Mouse (Mus musculus): ENCODE data around the gene Capn13. TPM values are rescaled to one million over a fixed set of nuclear protein-coding genes. Genes with fewer than 3 reads are reported as not detected.
"Not testable (repeated sequence)": the region's sequence is repeated elsewhere in the genome, so short reads cannot be mapped to it uniquely, and the experiment has no call there.

The Capn13 gene
- polyA plus RNA-seq, 1 experiment, result not detected

DNA sequence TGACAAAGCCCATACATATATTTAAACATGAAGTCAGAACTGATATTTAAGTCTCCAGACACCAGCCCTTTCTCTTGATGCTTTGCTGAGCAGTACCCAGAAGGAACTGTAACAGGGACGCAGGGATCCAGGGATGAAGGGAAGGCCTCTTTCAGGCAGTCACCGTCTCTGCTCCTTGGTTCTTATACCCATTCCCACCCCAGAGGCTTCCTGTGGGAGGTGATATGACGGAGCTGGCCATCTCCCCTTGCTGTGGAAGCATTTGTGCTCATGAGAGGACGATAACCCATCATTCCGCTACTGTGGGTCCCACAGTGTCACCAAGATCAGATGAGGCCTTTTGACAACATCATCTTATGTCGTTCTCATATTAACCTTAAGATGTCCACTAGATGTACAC lies 101.7 kb downstream of the Capn13 start:
- H3ac ChIP-seq (ENCODE audit: control insufficient read depth, insufficient read length), result no peak overlapping the region
- H3K36me3 ChIP-seq (ENCODE audit: control insufficient read depth, insufficient read depth), result no peaks in the 10 kb centered on the region
- no peaks in the 10 kb centered on the region for H3K79me2 ChIP-seq (ENCODE audit: control insufficient read depth, insufficient read depth)
- H3K27me3 ChIP-seq (ENCODE audit: control insufficient read depth, insufficient read depth, insufficient read length), result no peaks in the 10 kb centered on the region
- no peak overlapping the region for H3K4me3 ChIP-seq
- H3K4me2 ChIP-seq (ENCODE audit: low read depth), result no peak overlapping the region
- TF ChIP-seq POLR2A (IDR thresholded peaks at IDR 0.05; ENCODE audit: insufficient read length, low read depth), result no peak
- TF ChIP-seq E2F4 (IDR thresholded peaks at IDR 0.05; ENCODE audit: insufficient read depth), result no peak
- TF ChIP-seq MYOD1 (IDR thresholded peaks at IDR 0.05; ENCODE audit: control insufficient read depth in 1 of 3, insufficient read length in 2 of 3, low read depth in 2 of 3), result no peak

DNA sequence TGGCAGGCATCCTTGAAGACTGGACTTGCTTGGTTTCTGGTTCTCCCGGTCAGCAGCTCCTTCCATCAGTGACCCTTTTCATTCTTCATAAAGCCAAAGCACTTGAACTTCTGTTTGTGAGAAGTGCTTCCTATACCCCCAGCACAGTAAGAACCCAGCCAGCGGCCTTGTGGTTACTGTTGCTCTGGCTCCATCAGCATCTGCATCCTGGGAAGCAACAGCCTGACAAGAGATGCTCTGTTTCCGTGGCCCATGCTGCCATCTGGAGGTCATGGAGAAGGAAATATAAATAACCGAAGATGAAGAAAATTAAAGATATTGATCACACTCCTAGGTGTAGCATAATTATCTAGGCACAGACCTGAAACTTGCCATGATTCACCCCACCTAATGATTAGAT lies 103.8 kb downstream of the Capn13 start:
- TF ChIP-seq USF1 (IDR thresholded peaks at IDR 0.05; ENCODE audit: low read depth) (no peak), MYOG (IDR thresholded peaks at IDR 0.05; ENCODE audit: control insufficient read depth in 1 of 3, insufficient read depth in 1 of 3, insufficient read length in 2 of 3, low read depth in 2 of 3) (no peak), E2F4 (IDR thresholded peaks at IDR 0.05; ENCODE audit: insufficient read depth) (no peak), POLR2AphosphoS2 (IDR thresholded peaks at IDR 0.05; ENCODE audit: insufficient read length, low read depth) (no peak), CEBPB (IDR thresholded peaks at IDR 0.05; ENCODE audit: insufficient read depth, poor library complexity, severe bottlenecking) (no peak), POLR2A (IDR thresholded peaks at IDR 0.05; ENCODE audit: insufficient read length, low read depth) (no peak), MYOD1 (IDR thresholded peaks at IDR 0.05; ENCODE audit: control insufficient read depth in 1 of 3, insufficient read length in 2 of 3, low read depth in 2 of 3) (no peak), TCF12 (IDR thresholded peaks at IDR 0.05; ENCODE audit: insufficient read depth, poor library complexity, severe bottlenecking) (no peak), TCF3 (IDR thresholded peaks at IDR 0.05; ENCODE audit: insufficient read length, low read depth) (no peak), SRF (IDR thresholded peaks at IDR 0.05; ENCODE audit: control insufficient read depth, insufficient read length, low read depth) (no peak), REST (IDR thresholded peaks at IDR 0.05; ENCODE audit: insufficient read depth, insufficient read length) (no peak), MAX (IDR thresholded peaks at IDR 0.05; ENCODE audit: low read depth) (no peak)
- no peak overlapping the region for H3K4me3 ChIP-seq
- no peak overlapping the region for H3K4me2 ChIP-seq (ENCODE audit: low read depth)
- no peak overlapping the region for H3ac ChIP-seq (ENCODE audit: control insufficient read depth, insufficient read length)
- H3K27me3 ChIP-seq (ENCODE audit: control insufficient read depth, insufficient read depth, insufficient read length), result no peaks in the 10 kb centered on the region
- H3K79me2 ChIP-seq (ENCODE audit: control insufficient read depth, insufficient read depth), result no peaks in the 10 kb centered on the region
- no peaks in the 10 kb centered on the region for H3K36me3 ChIP-seq (ENCODE audit: control insufficient read depth, insufficient read depth)

DNA sequence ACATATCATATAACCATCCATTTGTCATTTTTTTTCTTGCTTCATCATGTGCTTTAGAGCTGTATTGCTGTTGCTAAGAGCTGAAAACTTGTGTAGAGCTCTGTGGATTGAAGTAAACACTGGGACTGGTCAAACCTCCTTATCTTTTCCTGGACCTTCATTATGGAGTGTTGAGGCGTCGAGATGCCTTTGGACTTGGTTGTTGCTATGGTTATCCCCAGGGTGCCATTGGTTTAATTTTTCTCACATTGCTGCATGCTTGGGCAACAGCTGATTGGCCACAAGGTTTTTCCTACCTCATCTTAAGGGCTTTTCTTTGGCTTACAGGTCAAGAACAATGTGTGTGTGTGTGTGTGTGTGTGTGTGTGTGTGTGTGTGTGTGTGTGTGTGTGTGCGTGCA lies 107.4 kb downstream of the Capn13 start:
- Histone ChIP-seq H3K4me3 (no peak overlapping the region), H3K4me2 (ENCODE audit: low read depth) (no peak overlapping the region), H3K27me3 (ENCODE audit: control insufficient read depth, insufficient read depth, insufficient read length) (no peaks in the 10 kb centered on the region), H3ac (ENCODE audit: control insufficient read depth, insufficient read length) (no peak overlapping the region), H3K36me3 (ENCODE audit: control insufficient read depth, insufficient read depth) (no peaks in the 10 kb centered on the region), H3K79me2 (ENCODE audit: control insufficient read depth, insufficient read depth) (no peaks in the 10 kb centered on the region)
- TF ChIP-seq TCF3 (IDR thresholded peaks at IDR 0.05; ENCODE audit: insufficient read length, low read depth) (no peak), MYOG (IDR thresholded peaks at IDR 0.05; ENCODE audit: control insufficient read depth in 1 of 3, insufficient read depth in 1 of 3, insufficient read length in 2 of 3, low read depth in 2 of 3) (no peak), MYOD1 (IDR thresholded peaks at IDR 0.05; ENCODE audit: control insufficient read depth in 1 of 3, insufficient read length in 2 of 3, low read depth in 2 of 3) (no peak), E2F4 (IDR thresholded peaks at IDR 0.05; ENCODE audit: insufficient read depth) (no peak), TCF12 (IDR thresholded peaks at IDR 0.05; ENCODE audit: insufficient read depth, poor library complexity, severe bottlenecking) (no peak), CEBPB (IDR thresholded peaks at IDR 0.05; ENCODE audit: insufficient read depth, poor library complexity, severe bottlenecking) (no peak)

DNA sequence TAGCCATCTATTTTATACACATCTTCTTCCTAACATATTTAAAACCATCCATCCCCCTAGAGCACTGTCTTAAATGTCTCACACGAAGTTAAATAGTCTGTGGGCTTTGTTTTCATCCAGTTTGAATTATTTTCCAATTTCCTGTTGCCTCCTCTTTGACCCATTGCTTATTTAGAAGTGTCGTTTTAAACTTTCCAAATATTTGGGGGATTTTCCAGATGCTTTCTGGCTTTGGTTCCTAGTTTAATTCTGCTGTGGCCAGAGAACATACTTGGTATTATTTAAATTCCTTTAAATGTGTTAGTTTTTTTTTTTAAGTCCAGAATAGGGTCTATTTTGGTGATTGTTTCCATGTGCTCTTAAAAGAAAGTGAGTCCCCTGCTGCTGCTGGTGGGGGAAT lies 116.4 kb downstream of the Capn13 start:
- no peak overlapping the region for H3ac ChIP-seq (ENCODE audit: control insufficient read depth, insufficient read length)
- no peaks in the 10 kb centered on the region for H3K79me2 ChIP-seq (ENCODE audit: control insufficient read depth, insufficient read depth)
- H3K4me2 ChIP-seq (ENCODE audit: low read depth), result no peak overlapping the region
- no peak overlapping the region for H3K4me3 ChIP-seq
- no peaks in the 10 kb centered on the region for H3K36me3 ChIP-seq (ENCODE audit: control insufficient read depth, insufficient read depth)
- H3K27me3 ChIP-seq (ENCODE audit: control insufficient read depth, insufficient read depth, insufficient read length), result no peaks in the 10 kb centered on the region
- no peak for TF ChIP-seq USF1 (IDR thresholded peaks at IDR 0.05; ENCODE audit: low read depth)
- no peak for TF ChIP-seq TCF3 (IDR thresholded peaks at IDR 0.05; ENCODE audit: insufficient read length, low read depth)
- no peak for TF ChIP-seq MYOG (IDR thresholded peaks at IDR 0.05; ENCODE audit: control insufficient read depth in 1 of 3, insufficient read depth in 1 of 3, insufficient read length in 2 of 3, low read depth in 2 of 3)
- TF ChIP-seq POLR2AphosphoS2 (IDR thresholded peaks at IDR 0.05; ENCODE audit: insufficient read length, low read depth), result no peak
- TF ChIP-seq MAX (IDR thresholded peaks at IDR 0.05; ENCODE audit: low read depth), result no peak
- TF ChIP-seq POLR2A (IDR thresholded peaks at IDR 0.05; ENCODE audit: insufficient read length, low read depth), result no peak
- no peak for TF ChIP-seq MYOD1 (IDR thresholded peaks at IDR 0.05; ENCODE audit: control insufficient read depth in 1 of 3, insufficient read length in 2 of 3, low read depth in 2 of 3)
- no peak for TF ChIP-seq TCF12 (IDR thresholded peaks at IDR 0.05; ENCODE audit: insufficient read depth, poor library complexity, severe bottlenecking)
- TF ChIP-seq REST (IDR thresholded peaks at IDR 0.05; ENCODE audit: insufficient read depth, insufficient read length), result no peak
- TF ChIP-seq SRF (IDR thresholded peaks at IDR 0.05; ENCODE audit: control insufficient read depth, insufficient read length, low read depth), result no peak
- TF ChIP-seq CEBPB (IDR thresholded peaks at IDR 0.05; ENCODE audit: insufficient read depth, poor library complexity, severe bottlenecking), result no peak
- TF ChIP-seq E2F4 (IDR thresholded peaks at IDR 0.05; ENCODE audit: insufficient read depth), result no peak

DNA sequence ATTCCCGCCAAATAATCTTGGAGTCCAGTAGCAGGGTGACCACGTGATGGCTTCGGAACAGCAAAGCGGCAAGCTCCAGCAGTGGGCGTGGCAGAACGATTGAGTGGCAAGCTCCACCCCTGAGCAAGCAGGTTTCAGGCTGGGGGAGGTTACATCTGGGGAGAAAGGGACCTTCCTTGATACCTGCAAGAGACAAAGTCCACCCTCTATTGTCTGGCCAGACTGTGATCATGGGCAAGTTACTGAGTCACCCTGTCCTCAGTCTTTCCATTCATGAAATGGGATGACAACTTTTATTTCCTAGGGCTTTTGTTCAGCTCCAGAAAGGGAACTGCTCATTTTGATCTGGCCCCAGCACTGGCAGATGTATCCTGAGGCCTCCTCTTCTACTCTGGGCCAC lies 118.0 kb downstream of the Capn13 start:
- H3K79me2 ChIP-seq (ENCODE audit: control insufficient read depth, insufficient read depth); H3ac ChIP-seq (ENCODE audit: control insufficient read depth, insufficient read length); H3K36me3 ChIP-seq (ENCODE audit: control insufficient read depth, insufficient read depth); H3K4me3 ChIP-seq; H3K27me3 ChIP-seq (ENCODE audit: control insufficient read depth, insufficient read depth, insufficient read length); H3K4me2 ChIP-seq (ENCODE audit: low read depth): not testable (repeated sequence)

Measured in myocyte (in vitro differentiated cells).